ENCODE assay signal across 8 mouse cellular contexts in the genomic region with DNA sequence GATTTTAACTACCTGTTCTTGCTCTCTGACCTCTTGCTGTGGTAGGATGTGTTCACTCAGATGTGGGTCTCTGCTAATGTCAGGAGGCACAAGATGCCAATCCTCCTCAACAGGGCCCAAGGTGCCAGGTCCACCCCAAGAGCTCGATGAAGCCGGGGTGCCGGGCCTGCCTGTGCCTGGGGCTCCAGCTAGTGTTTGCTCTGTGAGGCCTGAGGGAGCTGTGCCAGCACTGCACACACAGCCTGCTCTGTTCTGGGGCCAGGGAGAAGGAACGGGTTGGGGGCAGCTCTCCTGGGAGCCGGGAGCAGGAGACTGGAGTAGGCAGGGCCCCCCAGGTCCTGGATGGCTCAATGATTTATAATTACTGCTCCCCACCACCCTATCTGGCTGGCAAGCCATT. TPM values are rescaled to one million over a fixed set of nuclear protein-coding genes. Genes with fewer than 3 reads are reported as not detected.
DNase-seq lines count a peak whose midpoint lies in the region; ATAC-seq and TF ChIP-seq lines count a peak whose summit lies in the region.
"Had no signal": no experiment of that assay in that cellular context is flagged by ENCODE, and none has a peak within 500 bp of the region (broad histone marks: within the 10 kb centered on the region; RNA-seq: fewer than 3 reads in every experiment).

No protein-coding gene starts in this region.

- DNase-seq in kidney, postnatal 14 days, result peak; percentile 25
- no peak for DNase-seq in kidney, postnatal 4 days
- peak; percentile 68 to 75 for DNase-seq in cerebellum, postnatal 25 days
- no peak for DNase-seq in liver, embryonic 14.5 days (ENCODE audit: low read depth in 3 of 3, low spot score in 3 of 3)
- DNase-seq in thymus, postnatal 10 days (ENCODE audit: low spot score in 2 of 2), result no peak

- WGBS in forebrain, embryonic 15.5 days, result 40% methylated on average over 5 of the region's 5 CpGs
- WGBS in liver, embryonic 14.5 days (ENCODE audit: insufficient replicate concordance), result 65% methylated on average over 5 of the region's 5 CpGs

- peak overlapping the region; percentile 70 for H3K4me3 ChIP-seq in forebrain, embryonic 15.5 days
- peak overlapping the region; percentile 28 to 54; a peak in 3 of 4 replicates for H3K4me3 ChIP-seq in liver, embryonic 14.5 days (ENCODE audit: insufficient read depth in 1 of 2, low read depth in 2 of 2, low read length in 2 of 2)

- H3K36me3 ChIP-seq in forebrain, embryonic 15.5 days, result no peaks in the 10 kb centered on the region
- H3K36me3 ChIP-seq in liver, embryonic 14.5 days (replicated peaks; ENCODE audit: control insufficient read depth, insufficient read depth, low read depth), result no peaks in the 10 kb centered on the region

- H3K9me3 ChIP-seq in forebrain, embryonic 15.5 days, result no peaks in the 10 kb centered on the region
- H3K9me3 ChIP-seq in liver, embryonic 14.5 days (ENCODE audit: control insufficient read depth, low read length), result no peaks in the 10 kb centered on the region

- peaks cover 19% of the 10 kb centered on the region; the same call in 1 of the 2 replicates for H3K27me3 ChIP-seq in forebrain, embryonic 15.5 days
- peaks cover 41% of the 10 kb centered on the region for H3K27me3 ChIP-seq in liver, embryonic 14.5 days (ENCODE audit: control insufficient read depth, insufficient read depth, low read length)

- H3K9ac ChIP-seq in forebrain, embryonic 15.5 days (replicated peaks), result peak overlapping the region; percentile 68; the same call in 1 of the 2 replicates
- no peak overlapping the region for H3K9ac ChIP-seq in liver, embryonic 14.5 days (replicated peaks)

- no peak for TF ChIP-seq EP300 in liver, embryonic 14.5 days (IDR thresholded peaks at IDR 0.05; ENCODE audit: low read depth)

- H3K4me2 ChIP-seq in forebrain, embryonic 15.5 days (replicated peaks), result peak overlapping the region; percentile 100
- peak overlapping the region; percentile 53 for H3K4me2 ChIP-seq in liver, embryonic 14.5 days (ENCODE audit: low read depth)

- H3K4me1 ChIP-seq in forebrain, embryonic 15.5 days, result peaks cover 36% of the 10 kb centered on the region
- H3K4me1 ChIP-seq in liver, embryonic 14.5 days (replicated peaks; ENCODE audit: control insufficient read depth in 2 of 2, insufficient read depth in 2 of 2, low read length in 1 of 2), result no peaks in the 10 kb centered on the region

- no peak for TF ChIP-seq CTCF in liver, embryonic 14.5 days (IDR thresholded peaks at IDR 0.05; ENCODE audit: low read depth)

- peak; percentile 47; the same call in 1 of the 2 replicates for ATAC-seq in forebrain, embryonic 15.5 days (replicated peaks)
- ATAC-seq in liver, embryonic 14.5 days (ENCODE audit: insufficient read depth), result no peak
- ATAC-seq in activated CD4-positive, CD25-positive, alpha-beta regulatory T cell, adult 4 months, result no peak

- peak overlapping the region; percentile 54; the same call in 1 of the 2 replicates for H3K27ac ChIP-seq in forebrain, embryonic 15.5 days (replicated peaks)
- H3K27ac ChIP-seq in liver, embryonic 14.5 days, result no peak overlapping the region
- H3K27ac ChIP-seq: macrophage had no signal

RNA-seq across cellular contexts. Expression of a gene that starts 2.3 kb away (rescaled TPM):
- 19.8 and 22.9 TPM in 2 replicates for polyA plus RNA-seq in forebrain, embryonic 15.5 days (2015; fragmentation: Nextera tagmentation; extraction: Ambion mirVana)
- 8.1 and 11.2 TPM in 2 replicates for polyA plus RNA-seq in liver, embryonic 14.5 days (2012; rRNA removed)
- 8.8 and 10.2 TPM in 2 replicates for polyA plus RNA-seq in liver, embryonic 14.5 days (2014; fragmentation: Nextera tagmentation; extraction: Ambion mirVana)
- 1 to 10 TPM in 1 of 2 experiments, under 1 TPM in 1; 0.61 to 1.0 TPM for polyA plus RNA-seq in activated CD4-positive, CD25-positive, alpha-beta regulatory T cell, adult 4 months (2017; shearing (Covaris generic))

RNA-seq across cellular contexts. Expression of a gene that starts 6.7 kb away (rescaled TPM):
- polyA plus RNA-seq in forebrain, embryonic 15.5 days (2015; fragmentation: Nextera tagmentation; extraction: Ambion mirVana), result 78.0 and 79.0 TPM in 2 replicates
- polyA plus RNA-seq in liver, embryonic 14.5 days (2012; rRNA removed), result 20.9 and 25.5 TPM in 2 replicates
- polyA plus RNA-seq in liver, embryonic 14.5 days (2014; fragmentation: Nextera tagmentation; extraction: Ambion mirVana), result 50.2 and 54.4 TPM in 2 replicates
- polyA plus RNA-seq in activated CD4-positive, CD25-positive, alpha-beta regulatory T cell, adult 4 months (2017; shearing (Covaris generic)), result 10 to 100 TPM; 73.1 to 85.9 TPM

RNA-seq across cellular contexts. Expression of a gene that starts 21.3 kb away (rescaled TPM):
- polyA plus RNA-seq in forebrain, embryonic 15.5 days (2015; fragmentation: Nextera tagmentation; extraction: Ambion mirVana), result 12.7 and 14.5 TPM in 2 replicates
- polyA plus RNA-seq in liver, embryonic 14.5 days (2012; rRNA removed), result 8.5 and 9.0 TPM in 2 replicates
- 4.9 and 5.9 TPM in 2 replicates for polyA plus RNA-seq in liver, embryonic 14.5 days (2014; fragmentation: Nextera tagmentation; extraction: Ambion mirVana)
- polyA plus RNA-seq in activated CD4-positive, CD25-positive, alpha-beta regulatory T cell, adult 4 months (2017; shearing (Covaris generic)), result 10 to 100 TPM; 52.5 to 55.7 TPM

RNA-seq across cellular contexts. Expression of a gene that starts 55.4 kb away (rescaled TPM):
- polyA plus RNA-seq in forebrain, embryonic 15.5 days (2015; fragmentation: Nextera tagmentation; extraction: Ambion mirVana), result 36.1 and 36.9 TPM in 2 replicates
- 5.9 and 7.2 TPM in 2 replicates for polyA plus RNA-seq in liver, embryonic 14.5 days (2012; rRNA removed)
- polyA plus RNA-seq in liver, embryonic 14.5 days (2014; fragmentation: Nextera tagmentation; extraction: Ambion mirVana), result 8.9 and 10.1 TPM in 2 replicates
- polyA plus RNA-seq in activated CD4-positive, CD25-positive, alpha-beta regulatory T cell, adult 4 months (2017; shearing (Covaris generic)), result 10 to 100 TPM; 12.9 to 15.5 TPM

RNA-seq across cellular contexts. Expression of a gene that starts 55.4 kb away (rescaled TPM):
- 2.0 and 2.8 TPM in 2 replicates for polyA plus RNA-seq in forebrain, embryonic 15.5 days (2015; fragmentation: Nextera tagmentation; extraction: Ambion mirVana)
- 14.0 and 14.2 TPM in 2 replicates for polyA plus RNA-seq in liver, embryonic 14.5 days (2012; rRNA removed)
- polyA plus RNA-seq in liver, embryonic 14.5 days (2014; fragmentation: Nextera tagmentation; extraction: Ambion mirVana), result 12.7 and 14.3 TPM in 2 replicates
- 1 to 10 TPM; 1.4 to 1.5 TPM for polyA plus RNA-seq in activated CD4-positive, CD25-positive, alpha-beta regulatory T cell, adult 4 months (2017; shearing (Covaris generic))

Comparison
In these comparisons a context has a peak if more than half of its experiments do, and no peak if none do; other contexts are left out.
1. DNase-seq: peak in kidney, postnatal 14 days (single experiment) and cerebellum, postnatal 25 days (2 of 2); none in kidney, postnatal 4 days (0 of 2), liver, embryonic 14.5 days (0 of 3) and thymus, postnatal 10 days (0 of 2).
2. RNA of a gene that starts 2.3 kb away (polyA plus RNA-seq): 19.8 to 22.9 TPM in forebrain, embryonic 15.5 days and 8.1 to 11.2 TPM in liver, embryonic 14.5 days; 0.61 to 1.0 TPM in activated CD4-positive, CD25-positive, alpha-beta regulatory T cell, adult 4 months; every median in the first group is over 4 times any median in the second.